Mouse (Mus musculus) forebrain, embryonic 16.5 days (tissue): ENCODE measurements around the gene Dot1l. TPM values are rescaled to one million over a fixed set of nuclear protein-coding genes. Genes with fewer than 3 reads are reported as not detected.

Source experiments
- ATAC-seq: fragments of 200-750 bp; cut with Nextera tagmentation; 2 replicates; pipeline ENCODE4 v1.8.0; 2017; ENCODE audit warnings: mild to moderate bottlenecking, moderate library complexity
- H3K27ac ChIP-seq: fragments of 300-500 bp; sonication (generic); 2 replicates; pipeline ENCODE4 v1.5.1; 2014; ENCODE audit warnings: low read length, control low read depth
- H3K27me3 ChIP-seq: fragments of 300-500 bp; sonication (generic); replicated peaks from 2 replicates; pipeline ENCODE4 v1.6.1; 2014; ENCODE audit warnings: low read length; ENCODE audit not compliant: control insufficient read depth, insufficient read depth
- H3K36me3 ChIP-seq: fragments of 300-500 bp; sonication (generic); 2 replicates; pipeline ENCODE4 v1.6.1; 2014; ENCODE audit not compliant: control insufficient read depth, insufficient read depth
- H3K4me1 ChIP-seq: fragments of 300-500 bp; sonication (generic); replicated peaks from 2 replicates; pipeline ENCODE4 v1.6.1; 2014; ENCODE audit warnings: low read length; ENCODE audit not compliant: control insufficient read depth, insufficient read depth
- H3K4me2 ChIP-seq: fragments of 300-500 bp; sonication (generic); 2 replicates; pipeline ENCODE4 v1.6.1; 2014; ENCODE audit warnings: mild to moderate bottlenecking, low read length, control low read depth
- H3K4me3 ChIP-seq: fragments of 300-500 bp; sonication (generic); replicated peaks from 2 replicates; pipeline ENCODE4 v1.5.1; 2014; ENCODE audit warnings: mild to moderate bottlenecking, low read length, control low read depth
- H3K9ac ChIP-seq: fragments of 300-500 bp; sonication (generic); replicated peaks from 2 replicates; pipeline ENCODE4 v1.6.1; 2014; ENCODE audit warnings: low read depth, low read length, control low read depth
- H3K9me3 ChIP-seq: fragments of 300-500 bp; sonication (generic); 2 replicates; pipeline ENCODE4 v1.6.1; 2016; ENCODE audit warnings: low read length; ENCODE audit not compliant: control insufficient read depth
- WGBS: fragments of 180-500 bp; shearing (Covaris S2); extraction: QIAGEN DNeasy Blood & Tissue Kit; methylation state at CpG from one replicate; pipeline ENCODE4 v1.1.7; 2014; 5-methylcytosine and 5-hydroxymethylcytosine counted together
- polyA plus RNA-seq: library from polyadenylated mRNA; unstranded; fragments of >200 nt; fragmentation: Nextera tagmentation; extraction: Ambion mirVana; gene quantifications from 2 replicates; pipeline ENCODE4 v1.2.1, GENCODE M21; 2015

The Dot1l gene
- polyA plus RNA-seq, 1 experiment from 2014 or later: 22.5 TPM

- peaks cover 39% of the 10 kb centered on the region for H3K4me1 ChIP-seq
- H3K9me3 ChIP-seq: no peaks in the 10 kb centered on the region
- peak overlapping the region; percentile 95 for H3K4me3 ChIP-seq
- no peaks in the 10 kb centered on the region for H3K27me3 ChIP-seq
- peak overlapping the region; percentile 96 for H3K4me2 ChIP-seq
- WGBS: under 1% methylated on average over 46 of the region's 46 CpGs
- peak; percentile 2; the same call in 1 of the 2 replicates for ATAC-seq
- H3K9ac ChIP-seq: peak overlapping the region; percentile 96
- H3K27ac ChIP-seq: peak overlapping the region; percentile 69
- no peaks in the 10 kb centered on the region for H3K36me3 ChIP-seq
Measured at GRCm38 (mm10) chr10:80741634-80742179, 13.3 kb upstream of the Dot1l start.

- no peaks in the 10 kb centered on the region for H3K36me3 ChIP-seq
- H3K9me3 ChIP-seq: no peaks in the 10 kb centered on the region
- H3K4me2 ChIP-seq: peak within 1 kb of the TSS; percentile 96
- peaks cover 32% of the 10 kb centered on the region for H3K4me1 ChIP-seq
- WGBS: 2% methylated on average over 25 of the region's 25 CpGs
- ATAC-seq: peak; percentile 100
- peak within 1 kb of the TSS; percentile 96 for H3K9ac ChIP-seq
- peak within 1 kb of the TSS; percentile 95 for H3K4me3 ChIP-seq
- H3K27me3 ChIP-seq: no peaks in the 10 kb centered on the region
- peak within 1 kb of the TSS; percentile 69 for H3K27ac ChIP-seq
Measured at GRCm38 (mm10) chr10:80742180-80742978, 12.6 kb upstream of the Dot1l start, which contains the start of gene Ap3d1. TSS of gene Ap3d1 (minus strand) at chr10:80742264.

- H3K9ac ChIP-seq: no peak overlapping the region
- no peaks in the 10 kb centered on the region for H3K9me3 ChIP-seq
- no peak overlapping the region for H3K4me2 ChIP-seq
- no peak overlapping the region for H3K4me3 ChIP-seq
- no peak for ATAC-seq
- H3K36me3 ChIP-seq: no peaks in the 10 kb centered on the region
- H3K4me1 ChIP-seq: peaks cover 21% of the 10 kb centered on the region
- 49% methylated on average over 5 of the region's 5 CpGs for WGBS
- no peaks in the 10 kb centered on the region for H3K27me3 ChIP-seq
- no peak overlapping the region for H3K27ac ChIP-seq
Measured at GRCm38 (mm10) chr10:80744262-80744661, 10.7 kb upstream of the Dot1l start.

GRCm38 (mm10) chr10:80747410-80747809, 7.6 kb upstream of the Dot1l start:
- WGBS: 25% methylated on average over 3 of the region's 3 CpGs
- ATAC-seq: peak; percentile 36; the same call in 1 of the 2 replicates
- no peaks in the 10 kb centered on the region for H3K36me3 ChIP-seq

GRCm38 (mm10) chr10:80748609-80749008, 6.4 kb upstream of the Dot1l start:
- H3K4me2 ChIP-seq: no peak overlapping the region
- peaks cover 9% of the 10 kb centered on the region; the same call in 1 of the 2 replicates for H3K4me1 ChIP-seq
- H3K9me3 ChIP-seq: no peaks in the 10 kb centered on the region
- no peak overlapping the region for H3K9ac ChIP-seq
- H3K27me3 ChIP-seq: no peaks in the 10 kb centered on the region
- no peaks in the 10 kb centered on the region for H3K36me3 ChIP-seq
- no peak for ATAC-seq
- no peak overlapping the region for H3K4me3 ChIP-seq
- whole genome bisulfite sequencing: 8% methylated on average over 6 of the region's 6 CpGs
- H3K27ac ChIP-seq: no peak overlapping the region

More at GRCm38 (mm10) chr10:80747410-80747809, 7.6 kb upstream of the Dot1l start:
- Histone ChIP-seq H3K4me2 (no peak overlapping the region), H3K4me1 (peaks cover 10% of the 10 kb centered on the region; the same call in 1 of the 2 replicates), H3K27me3 (no peaks in the 10 kb centered on the region), H3K9me3 (no peaks in the 10 kb centered on the region), H3K27ac (no peak overlapping the region), H3K4me3 (no peak overlapping the region), H3K9ac (no peak overlapping the region)

GRCm38 (mm10) chr10:80751188-80751832, 3.7 kb upstream of the Dot1l start:
- Histone ChIP-seq H3K27ac (no peak overlapping the region), H3K4me3 (peak overlapping the region; percentile 9; the same call in 1 of the 2 replicates), H3K36me3 (no peaks in the 10 kb centered on the region), H3K4me1 (peaks cover 19% of the 10 kb centered on the region), H3K4me2 (peak overlapping the region; percentile 36), H3K9ac (peak overlapping the region; percentile 32; the same call in 1 of the 2 replicates), H3K9me3 (no peaks in the 10 kb centered on the region), H3K27me3 (no peaks in the 10 kb centered on the region)
- 14% methylated on average over 16 of the region's 16 CpGs for WGBS
- no peak for ATAC-seq

- WGBS: 7% methylated on average over 6 of the region's 6 CpGs
- no peak overlapping the region for H3K9ac ChIP-seq
- H3K27ac ChIP-seq: no peak overlapping the region
- H3K4me3 ChIP-seq: peak overlapping the region; percentile 9; the same call in 1 of the 2 replicates
- H3K4me2 ChIP-seq: peak overlapping the region; percentile 36
- H3K9me3 ChIP-seq: no peaks in the 10 kb centered on the region
- H3K27me3 ChIP-seq: no peaks in the 10 kb centered on the region
- no peaks in the 10 kb centered on the region for H3K36me3 ChIP-seq
- peak; percentile 27; the same call in 1 of the 2 replicates for ATAC-seq
- H3K4me1 ChIP-seq: peaks cover 28% of the 10 kb centered on the region
Measured at GRCm38 (mm10) chr10:80752079-80752625, 2.9 kb upstream of the Dot1l start.

- Histone ChIP-seq H3K36me3 (no peaks in the 10 kb centered on the region), H3K4me3 (peak overlapping the region; percentile 95), H3K4me1 (peaks cover 46% of the 10 kb centered on the region), H3K9ac (peak overlapping the region; percentile 95), H3K9me3 (no peaks in the 10 kb centered on the region), H3K4me2 (peak overlapping the region; percentile 97), H3K27me3 (no peaks in the 10 kb centered on the region), H3K27ac (peak overlapping the region; percentile 84)
- peak; percentile 41; the same call in 1 of the 2 replicates for ATAC-seq
- under 1% methylated on average over 65 of the region's 75 CpGs for WGBS
Measured at GRCm38 (mm10) chr10:80755291-80756015, 447 bp downstream of the Dot1l start.
